Mouse (Mus musculus): Measurements from ENCODE around the gene Ankrd11.

DNA sequence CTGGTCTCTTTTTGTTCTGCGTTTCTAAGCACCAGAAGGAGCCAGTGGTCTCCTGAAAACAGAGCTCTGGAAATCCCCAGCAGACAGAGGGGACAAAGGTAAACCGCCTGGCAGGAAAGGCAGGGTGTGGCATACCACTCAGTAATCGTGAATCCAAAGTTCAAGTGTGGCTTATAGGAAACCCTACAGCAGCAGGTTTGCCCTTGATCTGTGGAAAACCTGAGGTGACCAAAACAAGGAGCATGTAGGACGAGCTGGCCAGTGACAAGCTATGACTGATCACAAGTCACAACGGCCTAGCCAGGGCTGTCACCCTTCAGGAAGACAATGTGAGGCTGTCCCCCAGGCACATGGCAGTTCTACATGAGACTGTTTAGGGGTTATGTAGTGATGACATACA, 9.4 kb upstream of the Ankrd11 start:
- TF ChIP-seq EP300 (IDR thresholded peaks at IDR 0.05; ENCODE audit: low read depth) (no peak), CTCF (IDR thresholded peaks at IDR 0.05; ENCODE audit: low read depth) (no peak)

Measured in heart, postnatal 0 days (tissue).